ENCODE assay signal across 7 mouse cellular contexts in genomic region chr1:74797459-74797858, GRCm38 (mm10). TPM values are rescaled to one million over a fixed set of nuclear protein-coding genes. Genes with fewer than 3 reads are reported as not detected.
DNase-seq lines count a peak whose midpoint lies in the region; ATAC-seq lines count a peak whose summit lies in the region.

No protein-coding gene starts in this region.

- no peak for DNase-seq in lung, postnatal 25 days (ENCODE audit: low spot score)
- DNase-seq in heart, adult 9 months (ENCODE audit: low spot score in 2 of 2), result no peak
- no peak for DNase-seq in thymus, adult 18-20 months

- H3K4me1 ChIP-seq in lung, embryonic 16.5 days (replicated peaks; ENCODE audit: control insufficient read depth, insufficient read depth, low read length), result peaks cover 10% of the 10 kb centered on the region
- H3K4me1 ChIP-seq in forebrain, embryonic 12.5 days, result peaks cover 70% of the 10 kb centered on the region
- peaks cover 51% of the 10 kb centered on the region for H3K4me1 ChIP-seq in limb, embryonic 13.5 days
- peaks cover 14% of the 10 kb centered on the region; the same call in 1 of the 2 replicates for H3K4me1 ChIP-seq in stomach, embryonic 14.5 days (ENCODE audit: control insufficient read depth, insufficient read depth, low read length)

- 13% methylated on average over 5 of the region's 5 CpGs for WGBS in lung, embryonic 16.5 days
- 8% methylated on average over 5 of the region's 5 CpGs for WGBS in forebrain, embryonic 12.5 days
- 9% methylated on average over 5 of the region's 5 CpGs for WGBS in limb, embryonic 13.5 days
- 19% methylated on average over 5 of the region's 5 CpGs for WGBS in stomach, embryonic 14.5 days

- no peaks in the 10 kb centered on the region for H3K9me3 ChIP-seq in lung, embryonic 16.5 days (ENCODE audit: control insufficient read depth, low read length)
- H3K9me3 ChIP-seq in forebrain, embryonic 12.5 days, result no peaks in the 10 kb centered on the region
- H3K9me3 ChIP-seq in limb, embryonic 13.5 days, result no peaks in the 10 kb centered on the region
- no peaks in the 10 kb centered on the region for H3K9me3 ChIP-seq in stomach, embryonic 14.5 days (ENCODE audit: control insufficient read depth, low read depth, low read length)

- no peak overlapping the region for H3K4me2 ChIP-seq in lung, embryonic 16.5 days (ENCODE audit: low read depth, low read length)
- H3K4me2 ChIP-seq in forebrain, embryonic 12.5 days, result no peak overlapping the region
- H3K4me2 ChIP-seq in limb, embryonic 13.5 days (replicated peaks), result no peak overlapping the region
- no peak overlapping the region for H3K4me2 ChIP-seq in stomach, embryonic 14.5 days (replicated peaks; ENCODE audit: low read depth, low read length)

- no peak overlapping the region for H3K27ac ChIP-seq in lung, embryonic 16.5 days (ENCODE audit: low read length)
- H3K27ac ChIP-seq in forebrain, embryonic 12.5 days, result 0 out of 2 replicates have a peak overlapping the region, but pooled peaks have one; percentile 10
- H3K27ac ChIP-seq in limb, embryonic 13.5 days, result no peak overlapping the region
- H3K27ac ChIP-seq in stomach, embryonic 14.5 days (ENCODE audit: low read length), result no peak overlapping the region

- H3K4me3 ChIP-seq in lung, embryonic 16.5 days (ENCODE audit: low read length), result no peak overlapping the region
- H3K4me3 ChIP-seq in forebrain, embryonic 12.5 days (replicated peaks), result no peak overlapping the region
- H3K4me3 ChIP-seq in limb, embryonic 13.5 days, result no peak overlapping the region
- no peak overlapping the region for H3K4me3 ChIP-seq in stomach, embryonic 14.5 days (ENCODE audit: low read depth, low read length)

- no peaks in the 10 kb centered on the region for H3K36me3 ChIP-seq in lung, embryonic 16.5 days (ENCODE audit: control insufficient read depth, insufficient read depth, low read length)
- no peaks in the 10 kb centered on the region for H3K36me3 ChIP-seq in forebrain, embryonic 12.5 days (replicated peaks)
- H3K36me3 ChIP-seq in limb, embryonic 13.5 days, result no peaks in the 10 kb centered on the region
- H3K36me3 ChIP-seq in stomach, embryonic 14.5 days (ENCODE audit: control insufficient read depth, insufficient read depth, low read length), result no peaks in the 10 kb centered on the region

- ATAC-seq in lung, embryonic 16.5 days (ENCODE audit: low read depth), result peak; percentile 68
- ATAC-seq in forebrain, embryonic 12.5 days (ENCODE audit: low FRiP score), result peak; percentile 76
- peak; percentile 41; the same call in 1 of the 2 replicates for ATAC-seq in limb, embryonic 13.5 days (ENCODE audit: low FRiP score, low read depth)
- peak; percentile 31; the same call in 1 of the 2 replicates for ATAC-seq in stomach, embryonic 14.5 days (ENCODE audit: insufficient number of reproducible peaks, insufficient read depth, low FRiP score, low read depth)

- peaks cover 82% of the 10 kb centered on the region for H3K27me3 ChIP-seq in lung, embryonic 16.5 days (ENCODE audit: control insufficient read depth, insufficient read depth, low read depth, low read length)
- H3K27me3 ChIP-seq in forebrain, embryonic 12.5 days, result peaks cover 100% of the 10 kb centered on the region
- H3K27me3 ChIP-seq in limb, embryonic 13.5 days, result peaks cover 99% of the 10 kb centered on the region
- peaks cover 56% of the 10 kb centered on the region for H3K27me3 ChIP-seq in stomach, embryonic 14.5 days (ENCODE audit: control insufficient read depth, insufficient read depth, low read length)

- no peak overlapping the region for H3K9ac ChIP-seq in lung, embryonic 16.5 days (ENCODE audit: low read length)
- H3K9ac ChIP-seq in forebrain, embryonic 12.5 days, result no peak overlapping the region
- H3K9ac ChIP-seq in limb, embryonic 13.5 days, result no peak overlapping the region
- H3K9ac ChIP-seq in stomach, embryonic 14.5 days (replicated peaks; ENCODE audit: low read depth, low read length), result no peak overlapping the region

RNA-seq across cellular contexts. Expression of gene Wnt10a, which starts 6.1 kb away (rescaled TPM):
- 0.10 and 0.11 TPM in 2 replicates for polyA plus RNA-seq in lung, embryonic 16.5 days (2015; fragmentation: Nextera tagmentation; extraction: Ambion mirVana)
- 1.00 and 2.0 TPM in 2 replicates for polyA plus RNA-seq in forebrain, embryonic 12.5 days (2016; fragmentation: Nextera tagmentation; extraction: Ambion mirVana)
- polyA plus RNA-seq in limb, embryonic 13.5 days (2015; fragmentation: Nextera tagmentation; extraction: Ambion mirVana), result 3.9 and 4.5 TPM in 2 replicates
- 2.0 and 3.1 TPM in 2 replicates for polyA plus RNA-seq in stomach, embryonic 14.5 days (2014; fragmentation: Nextera tagmentation; extraction: Ambion mirVana)

RNA-seq across cellular contexts. Expression of gene Wnt6, which starts 25.8 kb away (rescaled TPM):
- polyA plus RNA-seq in lung, embryonic 16.5 days (2015; fragmentation: Nextera tagmentation; extraction: Ambion mirVana), result 0.29 and 0.68 TPM in 2 replicates
- 3.3 and 4.5 TPM in 2 replicates for polyA plus RNA-seq in forebrain, embryonic 12.5 days (2016; fragmentation: Nextera tagmentation; extraction: Ambion mirVana)
- 39.7 and 51.8 TPM in 2 replicates for polyA plus RNA-seq in limb, embryonic 13.5 days (2015; fragmentation: Nextera tagmentation; extraction: Ambion mirVana)
- 0.97 and 1.9 TPM in 2 replicates for polyA plus RNA-seq in stomach, embryonic 14.5 days (2014; fragmentation: Nextera tagmentation; extraction: Ambion mirVana)

RNA-seq across cellular contexts. Expression of gene Prkag3, which starts 48.4 kb away (rescaled TPM):
- polyA plus RNA-seq in lung, embryonic 16.5 days (2015; fragmentation: Nextera tagmentation; extraction: Ambion mirVana), result 0.67 and 1.7 TPM in 2 replicates
- polyA plus RNA-seq in forebrain, embryonic 12.5 days (2016; fragmentation: Nextera tagmentation; extraction: Ambion mirVana), result not detected in 2 replicates
- polyA plus RNA-seq in limb, embryonic 13.5 days (2015; fragmentation: Nextera tagmentation; extraction: Ambion mirVana), result 1.9 and 2.1 TPM in 2 replicates
- polyA plus RNA-seq in stomach, embryonic 14.5 days (2014; fragmentation: Nextera tagmentation; extraction: Ambion mirVana), result 0.12 and 0.21 TPM in 2 replicates

RNA-seq across cellular contexts. Expression of gene Cdk5r2, which starts 57.3 kb away (rescaled TPM):
- polyA plus RNA-seq in lung, embryonic 16.5 days (2015; fragmentation: Nextera tagmentation; extraction: Ambion mirVana), result not detected in 2 replicates
- polyA plus RNA-seq in forebrain, embryonic 12.5 days (2016; fragmentation: Nextera tagmentation; extraction: Ambion mirVana), result 2.0 TPM in 2 replicates
- polyA plus RNA-seq in limb, embryonic 13.5 days (2015; fragmentation: Nextera tagmentation; extraction: Ambion mirVana), result 0.11 TPM in 1 of 2 replicates, not detected in the other
- polyA plus RNA-seq in stomach, embryonic 14.5 days (2014; fragmentation: Nextera tagmentation; extraction: Ambion mirVana), result 0.33 and 0.46 TPM in 2 replicates
